Mouse (Mus musculus) neutrophil, adult 59 days (primary cell): ENCODE measurements around the gene Olfr910. TPM values are rescaled to one million over a fixed set of nuclear protein-coding genes. Genes with fewer than 3 reads are reported as not detected.

Experiments
- total RNA-seq, 2 experiments: library from RNA; stranded (reverse); gene quantifications; 1 replicate in 1 of 2; 2 replicates in 1 of 2; pipeline ENCODE4 v1.2.4; 2023

Olfr910 gene
- total RNA-seq, result not detected

GRCm38 (mm10) chr9:38537549-38537948 is at the start of gene Olfr910:
Olfr910 (plus strand) TSS chr9:38537849.

GRCm38 (mm10) chr9:38495501-38495900 is 42.1 kb upstream of the Olfr910 start, which contains the start of gene Olfr907:
Olfr907 (plus strand) TSS chr9:38495801.

GRCm38 (mm10) chr9:38521280-38521679 is 16.4 kb upstream of the Olfr910 start, which contains the start of gene Olfr911-ps1:
Olfr911-ps1 (plus strand) TSS chr9:38521580.

GRCm38 (mm10) chr9:38579878-38580277 is 42.2 kb downstream of the Olfr910 start, which contains the start of gene Olfr912:
Olfr912 (plus strand) TSS chr9:38580178.

Other genes with a start within 250 kb of the Olfr910 start
- not detected for gene Olfr896-ps1, start 246.7 kb upstream of the Olfr910 start, total RNA-seq
- not detected for gene Olfr25, start 208.8 kb upstream of the Olfr910 start, total RNA-seq
- gene Olfr898, start 189.4 kb upstream of the Olfr910 start, total RNA-seq, result not detected
- not detected for gene Olfr250, start 171.0 kb upstream of the Olfr910 start, total RNA-seq
- not detected for gene Olfr251, start 160.8 kb upstream of the Olfr910 start, total RNA-seq
- not detected for gene Olfr147, start 136.2 kb upstream of the Olfr910 start, total RNA-seq
- gene Olfr901, start 108.4 kb upstream of the Olfr910 start, total RNA-seq, result not detected
- not detected for gene Olfr902, start 90.2 kb upstream of the Olfr910 start, total RNA-seq
- not detected for gene Olfr904, start 74.7 kb upstream of the Olfr910 start, total RNA-seq
- gene Olfr905, start 66.7 kb upstream of the Olfr910 start, total RNA-seq, result under 1 TPM in 1 of 2 experiments, not detected in 1; 0.09 TPM
- not detected for gene Olfr906, start 50.8 kb upstream of the Olfr910 start, total RNA-seq
- gene Olfr907, start 42.0 kb upstream of the Olfr910 start, total RNA-seq, result not detected
- not detected for gene Olfr911-ps1, start 16.3 kb upstream of the Olfr910 start, total RNA-seq
- gene Olfr912, start 42.3 kb downstream of the Olfr910 start, total RNA-seq, result not detected
- not detected for gene Olfr913, start 54.9 kb downstream of the Olfr910 start, total RNA-seq
- not detected for gene Olfr914, start 67.3 kb downstream of the Olfr910 start, total RNA-seq
- not detected for gene Olfr916, start 122.0 kb downstream of the Olfr910 start, total RNA-seq
- not detected for gene Olfr917, start 128.0 kb downstream of the Olfr910 start, total RNA-seq
- not detected for gene Olfr918, start 136.8 kb downstream of the Olfr910 start, total RNA-seq
- gene Olfr919, start 165.8 kb downstream of the Olfr910 start, total RNA-seq, result not detected
- 10 to 100 TPM; 20.1 to 32.2 TPM for gene Vwa5a, start 180.4 kb downstream of the Olfr910 start, total RNA-seq
- under 1 TPM; 0.07 to 0.18 TPM for gene Olfr920, start 214.4 kb downstream of the Olfr910 start, total RNA-seq
- gene Olfr921, start 235.2 kb downstream of the Olfr910 start, total RNA-seq, result not detected